Mouse (Mus musculus): ENCODE results near the gene Uspl1. TPM values are rescaled to one million over a fixed set of nuclear protein-coding genes. Genes with fewer than 3 reads are reported as not detected.

Gene Uspl1
- total RNA-seq, 4 experiments from 2014 or later: 18.6 to 24.4 (median 21.0) TPM

DNA sequence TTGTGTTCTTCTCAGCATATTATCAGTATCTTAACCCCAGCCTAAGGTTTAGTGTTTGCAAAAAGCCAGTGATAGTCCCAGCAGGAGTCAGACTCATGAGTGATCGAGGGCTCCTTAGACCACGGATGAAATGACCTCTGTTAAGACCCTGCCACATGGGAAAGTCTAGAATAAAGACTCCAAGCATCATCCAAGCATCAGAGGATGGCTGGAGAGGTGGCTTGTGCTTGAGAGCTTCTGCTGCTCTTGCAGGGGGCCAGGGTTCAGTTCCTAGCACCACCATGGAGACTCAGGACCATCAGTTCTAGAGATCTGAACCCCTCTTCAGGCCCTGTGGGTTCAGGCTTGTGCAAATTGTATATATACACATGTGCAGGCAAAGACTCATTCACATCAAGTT, 16.1 kb upstream of the Uspl1 start:
- no peak for DNase-seq (ENCODE audit: low spot score)

- DNase-seq (ENCODE audit: low spot score): no peak
These were observed 15.3 kb upstream of the Uspl1 start for GRCm38 (mm10) chr5:149168816-149169215.

GRCm38 (mm10) chr5:149170841-149171588, 13.1 kb upstream of the Uspl1 start:
- DNase-seq (ENCODE audit: low spot score): no peak

DNA sequence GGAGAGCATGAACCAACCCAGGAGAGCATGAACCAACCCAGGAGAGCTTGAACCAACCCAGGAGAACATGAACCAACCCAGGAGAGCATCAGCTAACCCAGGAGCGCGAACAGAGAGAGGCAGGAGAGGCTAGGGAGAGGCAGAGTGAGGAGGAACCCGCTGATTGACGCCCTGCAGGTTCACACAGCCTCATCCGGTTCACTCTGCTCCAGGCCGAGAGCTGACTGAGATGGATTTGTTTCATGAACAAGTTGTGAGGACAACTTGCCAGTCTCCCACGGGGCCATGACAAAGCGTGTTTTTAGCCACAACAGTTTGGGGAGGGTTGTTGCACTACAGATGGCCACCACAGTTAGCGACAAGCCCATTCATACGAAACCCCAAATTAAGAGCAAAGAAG, 11.9 kb upstream of the Uspl1 start:
- no peak for DNase-seq (ENCODE audit: low spot score)

DNA sequence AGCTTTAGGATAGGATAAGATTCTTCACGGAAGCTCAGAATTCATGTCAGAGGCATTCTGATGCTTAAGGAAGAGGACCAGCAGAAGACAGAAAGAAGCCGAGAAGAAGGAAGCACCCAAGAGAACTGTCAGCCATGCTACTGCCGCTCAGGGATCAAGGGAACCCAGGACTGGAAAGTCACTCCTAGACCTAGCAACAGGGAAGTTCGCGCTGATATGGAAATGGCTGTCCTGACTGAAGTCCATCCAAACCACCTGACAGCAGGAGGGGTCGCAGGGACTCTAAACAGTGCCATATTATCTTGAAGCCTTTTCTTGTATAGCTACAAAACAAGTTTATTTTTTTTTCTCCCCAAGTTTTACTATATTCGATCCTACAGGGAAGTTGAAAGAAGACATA, 9.6 kb upstream of the Uspl1 start:
- DNase-seq (ENCODE audit: low spot score): no peak

DNA sequence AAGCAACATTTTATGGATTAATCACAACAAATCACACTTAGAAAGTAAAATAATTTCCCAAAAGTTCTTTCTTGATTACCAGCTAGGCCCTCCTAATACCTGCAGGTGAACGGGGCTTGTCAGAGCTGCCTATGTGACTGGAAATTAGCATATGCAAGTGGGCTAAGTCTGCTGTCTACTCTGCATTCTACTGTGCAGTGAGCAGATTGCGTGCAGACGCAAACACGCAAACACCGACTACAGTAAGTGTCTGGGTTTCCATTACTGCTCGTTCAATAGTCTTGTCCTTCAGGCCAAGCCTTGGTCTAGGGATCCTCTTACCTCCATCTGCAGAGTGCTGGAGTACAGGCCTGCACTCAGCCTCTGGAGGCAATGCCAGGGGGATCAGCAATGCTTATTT, 8.4 kb upstream of the Uspl1 start:
- no peak for DNase-seq (ENCODE audit: low spot score)

GRCm38 (mm10) chr5:149178095-149178494, 6.1 kb upstream of the Uspl1 start:
- DNase-seq (ENCODE audit: low spot score): no peak

DNA sequence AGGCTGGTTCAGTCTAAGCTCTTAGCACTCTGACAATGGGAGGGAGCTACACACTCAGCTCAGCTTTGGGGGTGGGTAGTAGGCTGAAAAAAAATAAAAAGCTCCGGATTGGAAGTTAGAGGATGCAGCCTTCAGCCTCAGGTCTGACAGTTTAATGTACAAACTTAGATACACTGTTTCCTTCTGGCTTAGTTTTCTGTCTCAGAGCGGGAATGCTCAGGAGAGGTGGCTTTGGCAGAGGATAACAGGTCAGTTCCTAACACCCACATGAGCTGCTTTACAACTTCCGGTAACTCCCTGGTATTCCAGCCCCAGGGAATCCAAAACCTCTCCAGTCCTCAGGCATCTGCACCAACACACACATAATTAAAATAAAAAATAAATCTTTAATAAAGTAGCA, 4.3 kb upstream of the Uspl1 start:
- DNase-seq (ENCODE audit: low spot score): no peak

- DNase-seq (ENCODE audit: low spot score): no peak
These were observed 1.8 kb upstream of the Uspl1 start for GRCm38 (mm10) chr5:149182186-149182870.

GRCm38 (mm10) chr5:149183122-149183521, 1.0 kb upstream of the Uspl1 start:
- DNase-seq (ENCODE audit: low spot score): no peak

DNA sequence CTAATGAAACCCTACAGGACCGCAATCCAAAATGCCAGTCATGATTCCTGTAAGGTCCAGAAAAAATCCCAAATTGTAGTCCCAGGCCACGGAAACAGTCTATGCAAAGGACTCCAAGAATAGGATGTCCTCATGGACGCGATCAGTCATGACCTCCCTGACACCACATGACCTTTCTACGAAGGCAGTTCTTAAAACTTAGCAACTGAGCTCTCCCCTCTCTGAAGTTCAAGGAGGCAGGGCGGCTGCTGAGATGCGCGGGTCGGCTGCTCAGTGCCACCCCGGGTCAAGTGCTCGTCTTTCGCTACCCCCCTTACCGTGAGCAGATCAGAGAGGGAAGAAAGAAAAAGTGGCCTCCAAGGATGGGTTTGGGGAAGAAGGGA, 438 bp upstream of the Uspl1 start:
- no peak for DNase-seq (ENCODE audit: low spot score)

- DNase-seq (ENCODE audit: low spot score): no peak
These were observed 665 bp downstream of the Uspl1 start for GRCm38 (mm10) chr5:149184844-149185186.

DNA sequence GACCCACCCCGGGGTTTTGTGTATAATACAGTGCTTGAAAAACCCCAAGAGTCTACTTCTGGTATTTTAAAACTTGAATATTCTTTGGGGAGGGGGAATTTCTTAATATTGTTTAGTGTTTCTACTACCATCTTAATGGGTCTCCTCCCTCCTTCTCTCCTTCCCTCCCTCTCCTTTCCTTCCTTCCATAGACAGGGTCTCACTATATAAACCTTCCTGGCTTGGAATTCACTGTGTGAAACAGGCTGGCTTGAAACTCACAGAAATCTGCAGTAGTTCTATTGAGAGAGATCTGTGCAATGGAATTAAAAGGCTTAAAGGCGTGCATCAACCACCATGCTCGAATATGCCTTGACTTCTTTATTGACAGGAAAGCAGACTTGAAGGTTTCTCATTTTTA, 1.7 kb downstream of the Uspl1 start:
- no peak for DNase-seq (ENCODE audit: low spot score)

GRCm38 (mm10) chr5:149190160-149190559, 6.0 kb downstream of the Uspl1 start:
- DNase-seq (ENCODE audit: low spot score): no peak

DNA sequence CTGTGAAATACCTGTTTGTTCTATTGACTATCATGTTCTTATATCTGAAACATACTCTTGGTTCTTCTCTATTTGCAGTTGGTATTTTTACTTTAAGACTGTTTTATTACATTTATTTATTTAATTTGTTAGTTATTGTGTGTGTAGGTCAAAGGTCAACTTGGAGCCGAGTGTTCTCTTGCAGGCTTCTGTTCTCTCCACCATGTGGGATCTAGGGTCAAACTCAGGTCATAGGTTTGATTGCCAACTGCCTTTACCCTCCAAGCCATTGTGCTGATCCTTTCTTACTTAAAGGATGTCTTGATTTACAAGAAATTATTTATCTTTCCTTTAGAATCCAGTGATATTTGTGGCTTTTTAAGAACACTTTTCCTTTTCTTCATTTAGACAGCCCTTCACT, 12.5 kb downstream of the Uspl1 start:
- no peak for DNase-seq (ENCODE audit: low spot score)

DNA sequence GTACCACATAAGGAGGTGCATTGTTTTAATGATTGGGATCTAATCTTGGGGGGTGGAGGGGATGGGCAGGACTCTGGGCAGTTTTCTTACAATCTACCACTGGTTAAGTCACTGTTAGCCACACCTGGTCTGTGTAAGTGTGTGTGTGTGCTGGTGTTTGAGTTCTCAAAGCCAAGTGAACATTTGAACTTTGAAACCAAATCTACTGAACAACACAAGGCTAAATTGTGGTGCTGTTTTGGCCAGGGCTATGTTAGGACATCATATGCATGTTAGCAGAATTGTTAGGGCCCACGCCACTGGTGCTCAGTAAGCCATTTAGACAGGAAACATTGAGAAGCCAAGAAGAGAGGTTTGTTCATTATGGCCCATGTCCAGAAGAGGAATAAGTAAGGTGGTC, 14.6 kb downstream of the Uspl1 start:
- no peak for DNase-seq (ENCODE audit: low spot score)

- DNase-seq (ENCODE audit: low spot score): no peak
These were observed 18.8 kb downstream of the Uspl1 start for GRCm38 (mm10) chr5:149202941-149203340.

GRCm38 (mm10) chr5:149203796-149204375, 19.7 kb downstream of the Uspl1 start:
- DNase-seq (ENCODE audit: low spot score): no peak

- DNase-seq (ENCODE audit: low spot score): no peak
These were observed 20.7 kb downstream of the Uspl1 start for GRCm38 (mm10) chr5:149204822-149205221.

- no peak for DNase-seq (ENCODE audit: low spot score)
These were observed 21.1 kb downstream of the Uspl1 start for GRCm38 (mm10) chr5:149205265-149205664.

DNA sequence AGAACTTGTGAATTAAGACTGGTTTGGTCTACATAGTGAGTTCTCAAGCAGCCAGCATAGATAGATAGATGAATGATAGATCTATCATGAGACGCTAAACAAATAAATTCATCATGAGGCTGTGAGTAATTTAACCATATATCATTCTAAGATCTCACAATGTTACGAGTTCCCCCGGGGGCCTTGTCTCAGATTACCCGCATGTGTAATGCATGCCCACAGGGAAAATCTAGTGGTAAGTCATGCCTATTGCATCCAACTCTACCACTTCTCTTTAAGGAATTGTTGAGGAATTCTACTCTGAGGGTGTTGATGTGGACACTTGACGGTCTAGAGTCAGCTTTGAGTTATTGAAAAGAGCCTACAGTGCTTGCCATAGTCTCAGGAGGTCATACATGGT, 22.1 kb downstream of the Uspl1 start:
- no peak for DNase-seq (ENCODE audit: low spot score)

DNA sequence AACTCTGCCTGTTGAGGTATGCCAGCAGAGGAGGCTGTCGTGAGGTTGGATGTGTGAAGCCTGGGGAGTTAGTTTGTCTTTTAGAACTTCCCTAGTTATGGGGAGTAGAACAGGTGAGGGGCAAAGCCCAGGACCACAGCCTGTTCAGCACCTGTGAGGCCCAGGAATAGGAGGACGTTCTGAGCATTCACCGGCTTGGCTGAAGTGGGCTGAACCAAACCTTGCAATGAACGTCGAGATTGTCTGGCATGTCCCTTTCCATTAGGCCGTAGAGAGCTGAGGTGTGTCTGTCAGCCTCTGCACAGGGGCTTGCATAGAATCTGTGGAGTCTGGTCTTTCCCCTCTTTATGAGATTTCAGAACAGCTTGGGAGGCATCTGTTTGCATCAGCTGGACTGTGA, 23.5 kb downstream of the Uspl1 start:
- no peak for DNase-seq (ENCODE audit: low spot score)

DNA sequence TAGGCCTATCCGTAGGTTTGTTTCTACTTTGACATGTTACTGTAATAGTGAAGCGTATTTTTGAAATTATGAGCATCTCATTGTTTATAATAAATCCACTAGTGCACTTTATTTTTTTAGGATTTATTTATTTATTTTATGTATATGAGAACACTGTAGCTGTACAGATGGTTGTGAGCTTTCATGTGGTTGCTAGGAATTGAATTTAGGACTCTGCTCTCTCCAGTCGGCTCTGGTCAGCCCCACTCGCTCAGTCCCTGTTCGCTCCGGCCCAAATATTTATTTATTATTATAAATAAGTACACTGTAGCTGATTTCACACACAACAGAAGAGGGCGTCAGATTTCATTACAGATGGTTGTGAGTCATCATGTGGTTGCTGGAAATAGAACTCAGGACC, 24.6 kb downstream of the Uspl1 start:
- DNase-seq (ENCODE audit: low spot score): no peak
